Mouse (Mus musculus): ENCODE measurements around the gene Ifna6. TPM values are rescaled to one million over a fixed set of nuclear protein-coding genes. Genes with fewer than 3 reads are reported as not detected.

The Ifna6 gene
- polyA plus RNA-seq (2014; fragmentation: Illumina TruSeq; extraction: RNeasy Lipid Tissue Mini Kit (QIAGEN cat#74804); ENCODE audit: insufficient read depth, low read depth, low replicate concordance): not detected

GRCm38 (mm10) chr4:88827116-88827515, at the start of gene Ifna6:
Ifna6 (plus strand) TSS chr4:88827416.

DNA sequence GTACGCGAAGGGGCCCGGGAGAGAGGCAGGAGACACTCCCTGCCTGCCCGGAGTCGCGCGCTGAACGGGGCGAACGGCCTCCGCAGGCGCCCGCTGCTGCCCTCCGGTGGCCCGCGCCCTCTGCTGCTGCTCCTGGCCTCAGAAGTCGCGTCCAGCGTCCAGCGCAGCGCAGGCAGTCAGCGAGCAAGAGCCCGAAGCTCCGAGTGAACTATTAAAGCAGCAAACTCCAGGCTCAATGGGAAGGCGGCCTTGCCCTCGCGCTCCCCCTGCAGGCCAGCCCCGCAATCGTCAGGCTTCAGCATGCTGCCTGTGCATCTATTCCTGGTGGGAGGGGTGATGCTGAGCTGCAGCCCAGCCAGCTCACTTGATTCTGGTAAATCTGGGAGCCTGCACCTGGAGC, 47.7 kb upstream of the Ifna6 start, which contains the start of gene Gm13272:
Gm13272 (plus strand) TSS at position 301 of the 400 bp plus-strand sequence.

DNA sequence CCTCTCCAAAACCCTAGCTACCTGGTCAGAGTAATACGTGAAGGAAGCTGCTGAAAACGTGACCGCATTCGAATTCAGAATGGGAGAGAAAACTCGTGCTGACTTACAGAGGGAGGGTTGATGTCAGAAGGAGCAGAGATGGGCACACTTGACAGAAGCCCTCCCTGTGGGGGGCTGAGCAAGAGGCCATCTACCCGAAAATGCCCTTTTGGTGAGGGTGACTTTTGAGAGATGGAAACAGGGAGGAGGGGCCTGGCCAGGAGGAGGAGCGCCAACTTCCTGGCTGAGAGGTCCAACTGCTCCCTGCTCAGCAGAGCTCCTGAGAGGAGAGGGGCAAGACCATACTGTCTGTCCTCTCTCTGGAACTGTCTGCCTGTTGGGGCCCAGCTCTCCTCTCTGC, 45.4 kb upstream of the Ifna6 start, which contains the start of gene Ifnz:
Ifnz (plus strand) TSS at position 301 of the 400 bp plus-strand sequence.

DNA sequence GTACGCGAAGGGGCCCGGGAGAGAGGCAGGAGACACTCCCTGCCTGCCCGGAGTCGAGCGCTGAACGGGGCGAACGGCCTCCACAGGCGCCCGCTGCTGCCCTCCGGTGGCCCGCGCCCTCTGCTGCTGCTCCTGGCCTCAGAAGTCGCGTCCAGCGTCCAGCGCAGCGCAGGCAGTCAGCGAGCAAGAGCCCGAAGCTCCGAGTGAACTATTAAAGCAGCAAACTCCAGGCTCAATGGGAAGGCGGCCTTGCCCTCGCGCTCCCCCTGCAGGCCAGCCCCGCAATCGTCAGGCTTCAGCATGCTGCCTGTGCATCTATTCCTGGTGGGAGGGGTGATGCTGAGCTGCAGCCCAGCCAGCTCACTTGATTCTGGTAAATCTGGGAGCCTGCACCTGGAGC, 41.8 kb upstream of the Ifna6 start, which contains the start of gene Gm13276:
Gm13276 (plus strand) TSS at position 301 of the 400 bp plus-strand sequence.

DNA sequence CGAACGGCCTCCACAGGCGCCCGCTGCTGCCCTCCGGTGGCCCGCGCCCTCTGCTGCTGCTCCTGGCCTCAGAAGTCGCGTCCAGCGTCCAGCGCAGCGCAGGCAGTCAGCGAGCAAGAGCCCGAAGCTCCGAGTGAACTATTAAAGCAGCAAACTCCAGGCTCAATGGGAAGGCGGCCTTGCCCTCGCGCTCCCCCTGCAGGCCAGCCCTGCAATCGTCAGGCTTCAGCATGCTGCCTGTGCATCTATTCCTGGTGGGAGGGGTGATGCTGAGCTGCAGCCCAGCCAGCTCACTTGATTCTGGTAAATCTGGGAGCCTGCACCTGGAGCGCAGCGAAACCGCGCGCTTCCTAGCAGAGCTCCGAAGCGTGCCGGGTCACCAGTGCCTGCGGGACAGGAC, 38.8 kb upstream of the Ifna6 start, which contains the start of gene Gm13277:
Gm13277 (plus strand) TSS at position 231 of the 400 bp plus-strand sequence.

GRCm38 (mm10) chr4:88791250-88791649, 36.0 kb upstream of the Ifna6 start, which contains the start of gene Gm13278:
Gm13278 (plus strand) TSS chr4:88791550.

DNA sequence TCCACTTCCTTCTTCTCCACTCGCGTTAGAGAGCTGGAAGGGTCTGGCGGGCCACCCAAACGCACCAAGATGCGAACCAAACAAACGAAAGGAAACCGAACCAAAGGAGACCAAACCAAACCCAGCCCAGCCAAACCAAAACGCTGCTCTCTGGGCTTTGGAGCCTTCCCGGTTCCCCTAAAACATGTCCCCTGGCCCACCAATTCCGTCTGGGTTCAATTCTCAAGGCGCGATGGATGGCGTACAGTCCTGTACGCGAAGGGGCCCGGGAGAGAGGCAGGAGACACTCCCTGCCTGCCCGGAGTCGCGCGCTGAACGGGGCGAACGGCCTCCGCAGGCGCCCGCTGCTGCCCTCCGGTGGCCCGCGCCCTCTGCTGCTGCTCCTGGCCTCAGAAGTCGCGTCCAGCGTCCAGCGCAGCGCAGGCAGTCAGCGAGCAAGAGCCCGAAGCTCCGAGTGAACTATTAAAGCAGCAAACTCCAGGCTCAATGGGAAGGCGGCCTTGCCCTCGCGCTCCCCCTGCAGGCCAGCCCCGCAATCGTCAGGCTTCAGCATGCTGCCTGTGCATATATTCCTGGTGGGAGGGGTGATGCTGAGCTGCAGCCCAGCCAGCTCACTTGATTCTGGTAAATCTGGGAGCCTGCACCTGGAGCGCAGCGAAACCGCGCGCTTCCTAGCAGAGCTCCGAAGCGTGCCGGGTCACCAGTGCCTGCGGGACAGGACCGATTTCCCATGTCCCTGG, 33.1 kb upstream of the Ifna6 start, which contains the start of gene Gm13275:
Gm13275 (plus strand) TSS at position 552 of the 740 bp plus-strand sequence.

DNA sequence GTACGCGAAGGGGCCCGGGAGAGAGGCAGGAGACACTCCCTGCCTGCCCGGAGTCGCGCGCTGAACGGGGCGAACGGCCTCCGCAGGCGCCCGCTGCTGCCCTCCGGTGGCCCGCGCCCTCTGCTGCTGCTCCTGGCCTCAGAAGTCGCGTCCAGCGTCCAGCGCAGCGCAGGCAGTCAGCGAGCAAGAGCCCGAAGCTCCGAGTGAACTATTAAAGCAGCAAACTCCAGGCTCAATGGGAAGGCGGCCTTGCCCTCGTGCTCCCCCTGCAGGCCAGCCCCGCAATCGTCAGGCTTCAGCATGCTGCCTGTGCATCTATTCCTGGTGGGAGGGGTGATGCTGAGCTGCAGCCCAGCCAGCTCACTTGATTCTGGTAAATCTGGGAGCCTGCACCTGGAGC, 30.1 kb upstream of the Ifna6 start, which contains the start of gene Gm13279:
Gm13279 (plus strand) TSS at position 301 of the 400 bp plus-strand sequence.

GRCm38 (mm10) chr4:88799365-88799764, 27.9 kb upstream of the Ifna6 start, which contains the start of gene Gm13285:
Gm13285 (plus strand) TSS chr4:88799665.

GRCm38 (mm10) chr4:88802954-88803353, 24.3 kb upstream of the Ifna6 start, which contains the start of gene Gm13287:
Gm13287 (plus strand) TSS chr4:88803254.

DNA sequence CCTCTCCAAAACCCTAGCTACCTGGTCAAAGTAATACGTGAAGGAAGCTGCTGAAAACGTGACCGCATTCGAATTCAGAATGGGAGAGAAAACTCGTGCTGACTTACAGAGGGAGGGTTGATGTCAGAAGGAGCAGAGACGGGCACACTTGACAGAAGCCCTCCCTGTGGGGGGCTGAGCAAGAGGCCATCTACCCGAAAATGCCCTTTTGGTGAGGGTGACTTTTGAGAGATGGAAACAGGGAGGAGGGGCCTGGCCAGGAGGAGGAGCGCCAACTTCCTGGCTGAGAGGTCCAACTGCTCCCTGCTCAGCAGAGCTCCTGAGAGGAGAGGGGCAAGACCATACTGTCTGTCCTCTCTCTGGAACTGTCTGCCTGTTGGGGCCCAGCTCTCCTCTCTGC, 22.0 kb upstream of the Ifna6 start, which contains the start of gene Gm13288:
Gm13288 (plus strand) TSS at position 301 of the 400 bp plus-strand sequence.

GRCm38 (mm10) chr4:88815928-88816327, 11.3 kb upstream of the Ifna6 start, which contains the start of gene Ifna7:
Ifna7 (plus strand) TSS chr4:88816228.

DNA sequence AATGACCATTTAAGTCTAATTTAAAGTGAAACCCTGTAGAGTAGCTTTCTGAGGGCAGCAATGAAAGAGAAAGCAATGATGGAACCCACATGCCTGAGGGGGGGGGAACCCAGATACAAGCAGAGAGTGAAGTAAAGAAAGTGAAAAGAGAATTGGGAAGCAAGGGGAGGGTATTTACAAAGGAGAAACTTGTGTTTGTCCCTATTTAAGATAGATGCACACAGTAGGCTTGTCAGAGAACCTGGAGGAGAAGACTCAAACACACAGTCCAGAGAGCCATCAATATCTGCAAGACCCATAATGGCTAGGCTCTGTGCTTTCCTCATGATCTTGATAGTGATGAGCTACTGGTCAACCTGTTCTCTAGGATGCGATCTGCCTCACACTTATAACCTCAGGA, 7.6 kb upstream of the Ifna6 start, which contains the start of gene Ifna11:
Ifna11 (plus strand) TSS at position 301 of the 400 bp plus-strand sequence.

DNA sequence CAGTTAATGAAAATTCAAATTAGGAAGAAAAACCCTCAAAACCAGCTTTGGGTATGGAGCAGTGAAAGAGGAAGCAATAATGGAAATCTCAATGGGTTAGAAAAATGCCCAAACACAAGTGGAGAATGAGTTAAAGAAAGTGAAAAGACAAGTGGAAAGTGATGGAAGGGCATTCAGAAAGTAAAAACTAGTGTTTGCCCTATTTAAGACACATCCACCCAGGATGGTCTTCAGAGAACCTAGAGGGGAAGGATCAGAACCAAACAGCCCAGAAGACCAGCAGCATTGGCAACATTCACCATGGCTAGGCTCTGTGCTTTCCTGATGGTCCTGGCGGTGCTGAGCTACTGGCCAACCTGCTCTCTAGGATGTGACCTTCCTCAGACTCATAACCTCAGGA, 8.0 kb downstream of the Ifna6 start, which contains the start of gene Ifna5:
Ifna5 (plus strand) TSS at position 301 of the 400 bp plus-strand sequence.

DNA sequence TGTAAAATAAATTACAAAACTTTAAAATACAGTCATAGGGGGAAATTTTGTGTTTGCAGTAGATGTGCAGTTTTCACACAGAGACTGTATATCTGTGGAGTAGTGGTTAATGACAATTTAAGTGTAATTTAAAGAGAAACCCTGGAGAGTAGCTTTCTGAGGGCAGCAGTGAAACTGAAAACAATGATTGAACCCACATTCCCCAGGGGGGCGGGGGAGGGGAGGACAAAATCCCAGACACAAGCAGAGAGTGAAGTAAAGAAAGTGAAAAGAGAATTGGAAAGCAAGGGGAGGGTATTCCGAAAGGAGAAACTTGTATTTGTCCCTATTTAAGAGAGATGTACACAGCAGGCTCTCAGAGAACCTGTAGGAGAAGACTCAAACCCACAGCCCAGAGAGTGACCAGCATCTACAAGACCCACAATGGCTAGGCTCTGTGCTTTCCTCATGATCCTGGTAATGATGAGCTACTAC, 14.3 kb downstream of the Ifna6 start, which contains the start of gene Ifna4:
Ifna4 (plus strand) TSS at position 424 of the 474 bp plus-strand sequence.

DNA sequence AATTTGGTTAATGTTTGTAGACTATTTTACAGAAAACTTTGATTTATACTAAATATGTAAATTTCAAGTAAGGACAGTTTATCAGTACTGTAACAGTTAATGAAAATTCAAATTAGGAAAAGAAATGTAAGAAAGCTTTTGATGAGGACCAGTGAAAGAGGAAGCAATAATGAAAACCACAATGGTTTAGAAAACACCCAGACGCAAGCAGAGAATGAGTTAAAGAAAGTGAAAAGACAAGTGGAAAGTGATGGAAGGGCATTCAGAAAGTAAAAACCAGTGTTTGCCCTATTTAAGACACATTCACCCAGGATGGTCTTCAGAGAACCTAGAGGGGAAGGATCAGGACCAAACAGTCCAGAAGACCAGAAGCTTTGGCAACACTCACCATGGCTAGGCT, 22.5 kb downstream of the Ifna6 start, which contains the start of gene Ifna1:
Ifna1 (plus strand) TSS at position 390 of the 400 bp plus-strand sequence.

Other genes with a start within 250 kb of the Ifna6 start
- not detected for gene Ifna9, start 235.0 kb upstream of the Ifna6 start, polyA plus RNA-seq (2014; fragmentation: Illumina TruSeq; extraction: RNeasy Lipid Tissue Mini Kit (QIAGEN cat#74804); ENCODE audit: insufficient read depth, low read depth, low replicate concordance)
- not detected for gene Ifna12, start 224.0 kb upstream of the Ifna6 start, polyA plus RNA-seq (2014; fragmentation: Illumina TruSeq; extraction: RNeasy Lipid Tissue Mini Kit (QIAGEN cat#74804); ENCODE audit: insufficient read depth, low read depth, low replicate concordance)
- gene C87499, start 193.0 kb upstream of the Ifna6 start, polyA plus RNA-seq (2014; fragmentation: Illumina TruSeq; extraction: RNeasy Lipid Tissue Mini Kit (QIAGEN cat#74804); ENCODE audit: insufficient read depth, low read depth, low replicate concordance): not detected
- not detected for gene Ifna13, start 183.0 kb upstream of the Ifna6 start, polyA plus RNA-seq (2014; fragmentation: Illumina TruSeq; extraction: RNeasy Lipid Tissue Mini Kit (QIAGEN cat#74804); ENCODE audit: insufficient read depth, low read depth, low replicate concordance)
- gene Ifna16, start 150.5 kb upstream of the Ifna6 start, polyA plus RNA-seq (2014; fragmentation: Illumina TruSeq; extraction: RNeasy Lipid Tissue Mini Kit (QIAGEN cat#74804); ENCODE audit: insufficient read depth, low read depth, low replicate concordance): not detected
- not detected for gene Ifna2, start 143.5 kb upstream of the Ifna6 start, polyA plus RNA-seq (2014; fragmentation: Illumina TruSeq; extraction: RNeasy Lipid Tissue Mini Kit (QIAGEN cat#74804); ENCODE audit: insufficient read depth, low read depth, low replicate concordance)
- gene Ifnab, start 136.1 kb upstream of the Ifna6 start, polyA plus RNA-seq (2014; fragmentation: Illumina TruSeq; extraction: RNeasy Lipid Tissue Mini Kit (QIAGEN cat#74804); ENCODE audit: insufficient read depth, low read depth, low replicate concordance): not detected
- gene Gm26566, start 105.6 kb upstream of the Ifna6 start, polyA plus RNA-seq (2014; fragmentation: Illumina TruSeq; extraction: RNeasy Lipid Tissue Mini Kit (QIAGEN cat#74804); ENCODE audit: insufficient read depth, low read depth, low replicate concordance): not detected
- gene Klhl9, start 105.0 kb upstream of the Ifna6 start, polyA plus RNA-seq (2014; fragmentation: Illumina TruSeq; extraction: RNeasy Lipid Tissue Mini Kit (QIAGEN cat#74804); ENCODE audit: insufficient read depth, low read depth, low replicate concordance): 30.6 TPM
- not detected for gene Gm13271, start 72.5 kb upstream of the Ifna6 start, polyA plus RNA-seq (2014; fragmentation: Illumina TruSeq; extraction: RNeasy Lipid Tissue Mini Kit (QIAGEN cat#74804); ENCODE audit: insufficient read depth, low read depth, low replicate concordance)
- not detected for gene Gm13283, start 67.3 kb upstream of the Ifna6 start, polyA plus RNA-seq (2014; fragmentation: Illumina TruSeq; extraction: RNeasy Lipid Tissue Mini Kit (QIAGEN cat#74804); ENCODE audit: insufficient read depth, low read depth, low replicate concordance)
- not detected for gene Gm13290, start 53.6 kb upstream of the Ifna6 start, polyA plus RNA-seq (2014; fragmentation: Illumina TruSeq; extraction: RNeasy Lipid Tissue Mini Kit (QIAGEN cat#74804); ENCODE audit: insufficient read depth, low read depth, low replicate concordance)
- gene Gm13289, start 50.5 kb upstream of the Ifna6 start, polyA plus RNA-seq (2014; fragmentation: Illumina TruSeq; extraction: RNeasy Lipid Tissue Mini Kit (QIAGEN cat#74804); ENCODE audit: insufficient read depth, low read depth, low replicate concordance): not detected
- not detected for gene Gm13272, start 47.6 kb upstream of the Ifna6 start, polyA plus RNA-seq (2014; fragmentation: Illumina TruSeq; extraction: RNeasy Lipid Tissue Mini Kit (QIAGEN cat#74804); ENCODE audit: insufficient read depth, low read depth, low replicate concordance)
- not detected for gene Ifnz, start 45.3 kb upstream of the Ifna6 start, polyA plus RNA-seq (2014; fragmentation: Illumina TruSeq; extraction: RNeasy Lipid Tissue Mini Kit (QIAGEN cat#74804); ENCODE audit: insufficient read depth, low read depth, low replicate concordance)
- gene Gm13276, start 41.7 kb upstream of the Ifna6 start, polyA plus RNA-seq (2014; fragmentation: Illumina TruSeq; extraction: RNeasy Lipid Tissue Mini Kit (QIAGEN cat#74804); ENCODE audit: insufficient read depth, low read depth, low replicate concordance): not detected
- gene Gm13277, start 38.8 kb upstream of the Ifna6 start, polyA plus RNA-seq (2014; fragmentation: Illumina TruSeq; extraction: RNeasy Lipid Tissue Mini Kit (QIAGEN cat#74804); ENCODE audit: insufficient read depth, low read depth, low replicate concordance): not detected
- gene Gm13278, start 35.9 kb upstream of the Ifna6 start, polyA plus RNA-seq (2014; fragmentation: Illumina TruSeq; extraction: RNeasy Lipid Tissue Mini Kit (QIAGEN cat#74804); ENCODE audit: insufficient read depth, low read depth, low replicate concordance): not detected
- not detected for gene Gm13275, start 32.9 kb upstream of the Ifna6 start, polyA plus RNA-seq (2014; fragmentation: Illumina TruSeq; extraction: RNeasy Lipid Tissue Mini Kit (QIAGEN cat#74804); ENCODE audit: insufficient read depth, low read depth, low replicate concordance)
- gene Gm13279, start 30.0 kb upstream of the Ifna6 start, polyA plus RNA-seq (2014; fragmentation: Illumina TruSeq; extraction: RNeasy Lipid Tissue Mini Kit (QIAGEN cat#74804); ENCODE audit: insufficient read depth, low read depth, low replicate concordance): not detected
- gene Gm13285, start 27.8 kb upstream of the Ifna6 start, polyA plus RNA-seq (2014; fragmentation: Illumina TruSeq; extraction: RNeasy Lipid Tissue Mini Kit (QIAGEN cat#74804); ENCODE audit: insufficient read depth, low read depth, low replicate concordance): not detected
- gene Gm13287, start 24.2 kb upstream of the Ifna6 start, polyA plus RNA-seq (2014; fragmentation: Illumina TruSeq; extraction: RNeasy Lipid Tissue Mini Kit (QIAGEN cat#74804); ENCODE audit: insufficient read depth, low read depth, low replicate concordance): not detected
- not detected for gene Gm13288, start 21.9 kb upstream of the Ifna6 start, polyA plus RNA-seq (2014; fragmentation: Illumina TruSeq; extraction: RNeasy Lipid Tissue Mini Kit (QIAGEN cat#74804); ENCODE audit: insufficient read depth, low read depth, low replicate concordance)
- not detected for gene Ifna7, start 11.2 kb upstream of the Ifna6 start, polyA plus RNA-seq (2014; fragmentation: Illumina TruSeq; extraction: RNeasy Lipid Tissue Mini Kit (QIAGEN cat#74804); ENCODE audit: insufficient read depth, low read depth, low replicate concordance)
- not detected for gene Ifna11, start 7.5 kb upstream of the Ifna6 start, polyA plus RNA-seq (2014; fragmentation: Illumina TruSeq; extraction: RNeasy Lipid Tissue Mini Kit (QIAGEN cat#74804); ENCODE audit: insufficient read depth, low read depth, low replicate concordance)
- not detected for gene Ifna5, start 8.1 kb downstream of the Ifna6 start, polyA plus RNA-seq (2014; fragmentation: Illumina TruSeq; extraction: RNeasy Lipid Tissue Mini Kit (QIAGEN cat#74804); ENCODE audit: insufficient read depth, low read depth, low replicate concordance)
- gene Ifna4, start 14.4 kb downstream of the Ifna6 start, polyA plus RNA-seq (2014; fragmentation: Illumina TruSeq; extraction: RNeasy Lipid Tissue Mini Kit (QIAGEN cat#74804); ENCODE audit: insufficient read depth, low read depth, low replicate concordance): not detected
- not detected for gene Ifna1, start 22.7 kb downstream of the Ifna6 start, polyA plus RNA-seq (2014; fragmentation: Illumina TruSeq; extraction: RNeasy Lipid Tissue Mini Kit (QIAGEN cat#74804); ENCODE audit: insufficient read depth, low read depth, low replicate concordance)
- gene Ifne, start 52.8 kb downstream of the Ifna6 start, polyA plus RNA-seq (2014; fragmentation: Illumina TruSeq; extraction: RNeasy Lipid Tissue Mini Kit (QIAGEN cat#74804); ENCODE audit: insufficient read depth, low read depth, low replicate concordance): not detected

Measured in lung, adult 10 weeks (tissue).